Mouse (Mus musculus): ENCODE data around the gene Foxp1.

Gene Foxp1

DNA sequence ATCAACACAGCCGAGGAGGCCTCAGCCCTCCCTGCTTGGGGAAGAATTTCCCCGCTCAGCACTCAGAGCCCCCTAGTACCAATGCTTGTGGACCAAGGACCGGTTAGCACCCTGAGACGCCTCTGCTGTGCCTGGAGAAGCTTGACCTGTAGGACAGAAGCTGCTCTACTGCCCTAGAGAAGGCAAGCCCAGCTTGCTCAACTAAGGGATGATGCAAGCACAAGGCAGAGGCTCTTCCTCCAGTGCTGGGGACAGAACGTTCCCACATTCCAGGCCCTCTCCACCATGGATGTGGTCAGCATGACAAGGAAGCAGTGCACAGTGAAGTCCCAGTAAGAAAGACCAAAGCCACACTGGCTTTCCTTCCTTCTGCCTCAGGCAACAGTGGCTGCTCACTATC lies 347.1 kb downstream of the Foxp1 start:
- DNase-seq (ENCODE audit: low read depth) = no peak

DNA sequence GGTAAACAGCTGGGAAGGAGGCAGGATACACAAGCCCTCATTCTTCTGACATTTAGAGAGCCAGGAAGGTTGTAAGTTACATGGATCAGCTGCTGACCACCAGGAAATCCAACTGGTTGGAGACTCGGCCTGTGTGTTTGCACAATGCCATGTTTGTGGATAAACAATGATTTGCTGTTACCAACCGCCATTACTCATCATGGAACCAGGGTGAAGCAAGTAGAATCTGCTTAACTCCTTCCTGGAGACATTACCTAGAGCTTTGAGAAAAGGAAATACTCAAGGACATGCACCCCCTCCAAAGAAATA lies 348.7 kb downstream of the Foxp1 start:
- no peak for DNase-seq (ENCODE audit: low read depth)

DNA sequence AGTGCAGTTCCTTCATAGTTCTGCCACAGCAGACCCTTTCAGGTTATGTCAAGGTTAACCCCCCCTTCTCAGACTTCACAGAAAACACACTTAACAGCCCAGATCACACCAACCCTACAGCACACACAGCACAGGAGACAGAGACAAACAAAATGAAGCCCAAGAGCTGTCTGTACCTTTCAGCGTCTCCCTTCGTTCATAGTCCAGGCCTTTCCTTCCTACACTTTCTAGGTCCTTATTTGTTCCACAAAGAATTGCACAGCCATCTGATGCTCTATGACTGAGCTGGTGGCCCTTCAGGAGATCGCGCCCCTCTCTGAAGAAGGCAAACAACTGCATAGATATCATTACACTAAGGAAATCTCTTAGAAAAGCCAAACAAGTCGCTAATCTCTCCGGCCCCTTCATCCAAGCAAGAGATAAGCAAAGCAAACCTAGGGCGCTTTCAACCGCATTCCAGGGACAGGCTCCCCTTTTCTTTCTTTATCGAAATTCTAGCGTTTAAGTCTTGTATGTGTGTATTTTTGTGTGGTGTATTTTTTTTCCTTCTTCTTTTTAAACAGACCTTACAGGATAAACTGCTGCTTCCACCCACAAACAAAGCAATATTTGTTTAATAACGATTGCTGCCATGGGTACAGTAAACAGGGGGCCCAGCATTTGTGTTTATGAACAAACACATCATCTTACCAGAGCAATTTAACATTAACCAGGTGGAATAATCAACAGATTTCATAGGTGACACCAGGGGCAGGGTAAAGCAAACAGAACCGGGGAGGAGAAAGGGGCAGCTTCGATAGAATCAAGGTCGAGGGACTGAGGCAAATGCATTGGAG lies 349.2 kb downstream of the Foxp1 start:
- DNase-seq (ENCODE audit: low read depth) = no peak

DNA sequence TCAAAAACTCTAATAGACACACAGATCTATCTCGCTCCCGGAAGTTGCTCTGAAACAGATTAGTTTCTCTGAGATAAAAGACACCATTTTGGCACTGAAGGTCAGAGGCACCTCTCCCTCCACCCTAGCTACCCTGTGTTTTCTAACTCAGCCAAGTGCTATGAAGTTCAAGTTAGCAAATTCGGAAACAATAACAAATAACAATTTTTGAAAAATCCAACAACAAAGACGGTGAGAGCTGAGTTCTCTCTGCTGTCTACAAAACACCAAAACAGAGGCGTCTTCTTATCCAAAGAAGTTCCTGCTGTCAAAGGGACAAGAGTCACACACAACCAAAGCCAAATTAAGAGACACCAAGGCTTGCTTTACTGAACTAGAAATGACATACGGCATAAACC lies 349.9 kb downstream of the Foxp1 start:
- no peak for DNase-seq (ENCODE audit: low read depth)

DNA sequence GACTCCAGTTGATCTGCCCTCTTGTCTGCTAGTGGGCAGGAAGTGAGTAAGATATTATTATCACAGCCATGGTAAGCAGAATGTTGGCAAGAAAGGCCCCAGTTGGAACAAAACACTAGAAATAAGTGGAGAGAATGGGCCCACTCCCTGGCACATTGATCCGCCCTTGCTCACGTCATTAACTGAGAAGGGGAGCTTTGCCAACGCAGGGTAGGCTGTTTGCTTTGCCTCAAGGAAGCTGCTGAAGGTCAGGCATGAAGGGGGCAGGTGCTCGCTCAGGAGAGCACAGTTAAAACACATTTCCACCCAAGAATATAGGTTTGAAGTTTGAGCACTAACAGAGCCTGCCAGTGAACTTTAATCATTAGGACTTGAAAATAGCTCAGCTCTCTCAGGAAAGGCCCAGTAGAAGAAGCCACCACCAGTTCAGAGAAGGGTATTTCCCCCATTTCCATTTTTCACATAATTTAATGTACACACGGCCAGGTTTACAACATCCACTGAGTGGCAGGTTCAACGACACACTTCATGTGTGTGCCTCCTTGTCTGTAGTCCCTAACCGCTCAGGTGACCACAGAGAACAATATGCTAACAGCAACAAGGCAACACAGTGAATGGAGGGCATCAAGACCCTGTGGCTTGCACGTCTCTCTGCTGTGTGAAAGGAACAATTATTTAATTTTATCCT lies 350.5 kb downstream of the Foxp1 start:
- peak; percentile 66 for DNase-seq (ENCODE audit: low read depth)

DNA sequence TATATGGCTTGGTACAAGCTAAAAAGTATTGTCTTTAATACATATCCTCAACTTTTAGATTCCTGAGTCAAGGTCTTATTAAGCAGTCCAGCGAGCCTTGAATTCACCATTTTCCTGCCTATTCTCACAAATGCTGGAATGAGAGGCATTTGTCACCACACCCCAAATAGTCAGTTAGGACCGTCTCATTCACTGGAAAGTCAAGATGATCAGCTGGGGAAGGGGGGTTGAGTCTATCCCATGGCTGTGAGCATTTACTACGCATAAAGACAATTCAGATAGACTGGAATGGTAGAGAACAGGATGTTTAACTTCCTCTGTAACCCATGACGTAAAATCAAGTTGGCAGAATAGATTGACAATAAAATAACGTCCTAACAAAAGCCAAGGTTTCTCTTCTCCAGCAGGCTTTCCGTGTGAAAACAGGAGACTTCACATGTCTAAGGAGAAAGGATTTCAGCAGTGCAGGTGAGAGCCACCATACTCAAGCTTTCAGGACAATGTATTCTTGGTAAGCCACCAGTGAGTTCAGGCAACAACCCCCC lies 351.2 kb downstream of the Foxp1 start:
- DNase-seq (ENCODE audit: low read depth) = no peak

DNA sequence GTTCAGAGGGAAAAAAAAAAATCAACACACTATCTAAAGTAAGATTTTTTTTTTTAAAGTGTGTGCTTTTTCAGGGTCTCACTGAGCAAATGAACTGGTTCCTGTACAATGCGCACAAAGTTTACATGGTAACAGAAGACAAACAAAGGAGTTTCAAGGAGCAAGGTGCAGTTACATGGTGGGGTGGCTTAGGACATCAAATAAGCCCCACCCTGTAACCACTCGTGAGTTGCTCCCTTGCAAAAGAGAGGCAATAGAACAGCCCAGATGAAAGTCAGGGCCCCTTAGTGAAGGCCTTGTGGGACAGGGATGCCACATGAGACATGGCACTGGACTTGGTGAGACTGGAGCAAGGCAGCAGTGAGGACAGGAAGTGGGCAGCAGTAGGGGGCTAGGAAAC lies 353.8 kb downstream of the Foxp1 start:
- DNase-seq (ENCODE audit: low read depth) = no peak

DNA sequence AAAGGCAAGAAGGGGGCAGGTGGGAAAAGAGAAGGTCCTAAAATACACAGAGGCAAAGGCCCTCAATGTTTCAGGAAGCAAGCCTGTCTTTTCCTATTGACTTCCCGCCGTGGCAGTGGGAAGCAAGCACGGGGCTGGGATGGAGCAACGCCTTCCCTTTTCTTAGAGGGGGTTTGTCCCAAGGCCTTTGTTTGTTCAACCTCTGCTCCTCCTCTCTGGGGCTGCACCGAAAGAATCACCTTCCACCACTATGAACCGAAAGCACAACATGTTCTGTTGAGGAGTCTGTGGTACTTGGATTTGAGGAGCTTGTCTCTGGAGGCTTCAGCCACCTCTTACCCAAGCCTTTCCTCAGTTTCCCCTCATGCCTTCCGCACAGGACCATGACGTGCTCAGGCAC lies 355.5 kb downstream of the Foxp1 start:
- DNase-seq (ENCODE audit: low read depth) = no peak

DNA sequence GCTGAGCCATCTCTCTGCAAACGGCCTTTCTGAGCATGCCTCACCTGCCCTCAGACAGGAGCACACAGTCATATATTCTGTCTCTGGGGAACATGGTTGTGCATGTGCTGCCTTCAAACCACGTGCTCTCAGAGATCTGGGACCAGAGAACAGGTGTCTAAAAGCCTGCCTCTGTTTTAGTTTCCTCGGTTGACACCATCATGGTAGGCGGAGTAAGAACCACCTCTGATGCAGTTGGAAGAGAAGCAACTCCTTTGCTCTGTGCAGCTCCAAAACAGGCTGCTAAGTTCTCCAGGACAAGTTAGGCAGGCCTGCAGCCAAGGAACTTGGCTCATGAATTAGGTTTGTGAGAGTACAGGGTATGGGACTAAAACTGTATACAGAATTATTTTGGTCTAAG lies 356.4 kb downstream of the Foxp1 start:
- DNase-seq (ENCODE audit: low read depth) = no peak

DNA sequence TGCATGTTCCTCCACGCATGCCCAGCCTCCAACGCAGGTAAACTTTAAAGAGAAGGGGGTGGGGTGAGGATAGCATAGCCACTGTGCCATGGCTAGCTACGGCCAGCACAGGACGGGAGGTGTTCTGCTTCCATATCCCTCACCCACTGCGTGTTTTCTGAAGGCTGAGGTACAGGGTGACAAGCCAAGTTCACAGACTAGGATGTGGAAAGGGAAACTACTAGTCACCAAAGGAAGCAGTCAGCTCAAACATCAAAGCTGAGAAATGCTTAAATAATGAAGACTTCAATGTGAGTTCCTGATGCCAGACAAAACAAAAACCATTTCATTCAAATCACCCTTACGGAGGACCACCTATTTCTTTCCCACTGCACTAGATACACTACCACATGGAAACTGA lies 357.8 kb downstream of the Foxp1 start:
- no peak for DNase-seq (ENCODE audit: low read depth)

DNA sequence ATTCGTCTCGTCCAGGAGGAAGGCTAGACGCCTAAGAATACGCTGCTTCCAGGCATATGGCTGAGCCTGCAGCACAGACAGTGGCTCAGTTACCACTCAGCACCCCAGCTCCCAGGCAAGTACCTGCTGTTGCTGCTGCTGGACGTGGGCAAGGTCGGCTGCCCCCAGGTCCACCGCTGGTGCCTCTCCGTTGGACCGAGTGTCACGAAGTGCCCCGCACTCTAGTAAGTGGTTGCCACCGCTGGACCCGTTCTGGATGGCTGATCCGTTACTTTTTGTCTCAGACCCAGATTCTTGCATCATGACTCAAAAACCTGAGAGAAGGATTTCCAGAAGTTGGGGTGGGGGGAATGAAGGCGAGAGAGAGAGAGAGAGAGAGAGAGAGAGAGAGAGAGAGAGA lies 359.8 kb downstream of the Foxp1 start:
- no peak for DNase-seq (ENCODE audit: low read depth)

DNA sequence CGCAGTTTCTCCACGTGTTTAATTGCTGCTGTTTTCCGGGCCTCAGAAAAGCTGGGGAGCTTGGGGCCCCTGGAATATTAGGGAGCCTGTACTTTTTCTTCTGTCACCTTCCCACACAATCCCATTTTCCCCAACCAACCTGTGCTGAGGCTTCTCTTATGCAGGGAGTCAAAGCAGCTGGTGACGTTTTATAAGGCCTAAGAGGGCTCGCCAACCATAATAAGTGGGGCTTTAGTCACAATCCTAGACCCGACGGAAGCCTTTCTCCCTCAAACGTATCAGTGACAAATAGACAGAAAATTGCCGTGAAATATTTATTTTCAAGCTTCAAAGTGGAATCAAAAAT lies 362.2 kb downstream of the Foxp1 start:
- DNase-seq (ENCODE audit: low read depth) = no peak

DNA sequence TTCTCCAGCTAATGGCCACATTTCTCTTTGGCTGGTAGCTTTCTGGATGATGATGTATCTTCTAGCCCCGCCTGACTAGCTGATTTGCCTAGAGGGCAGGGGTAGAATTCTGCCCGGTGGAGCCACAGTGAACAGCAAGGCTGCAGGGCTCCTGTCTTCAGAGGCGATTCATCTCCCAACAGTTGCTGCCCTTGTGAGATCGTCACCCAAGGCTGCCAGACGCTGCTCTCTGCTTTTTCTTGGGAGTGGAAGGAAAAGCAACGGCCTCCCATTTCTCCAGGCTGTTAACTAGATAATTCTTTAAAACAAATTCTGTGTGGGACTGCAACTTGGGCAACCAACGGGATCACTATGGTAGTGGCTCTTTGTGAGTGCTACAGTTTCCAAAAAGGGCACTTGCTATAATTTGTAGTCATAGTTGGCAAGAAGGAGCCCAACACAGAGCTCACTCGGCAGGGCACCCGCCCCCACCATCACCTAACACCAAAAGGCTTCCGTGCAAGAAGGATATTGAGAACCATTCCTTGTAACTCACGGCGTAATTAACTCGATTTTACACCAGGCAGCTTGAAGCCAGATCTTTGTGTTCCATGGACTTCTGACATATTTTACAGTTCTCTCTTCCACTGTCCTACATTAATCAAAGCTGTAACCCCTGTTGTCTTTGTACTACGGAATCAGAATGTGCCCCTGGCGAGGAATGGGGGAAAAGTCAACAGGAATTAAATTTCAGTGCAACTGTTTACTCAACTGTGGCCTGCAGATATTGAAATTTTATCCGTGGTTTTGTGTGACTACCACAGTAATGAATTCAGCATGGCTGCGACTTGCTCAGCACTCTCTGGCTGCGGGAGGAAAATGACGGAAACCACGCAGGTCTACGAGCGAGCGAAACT lies 362.8 kb downstream of the Foxp1 start:
- DNase-seq (ENCODE audit: low read depth) = no peak

DNA sequence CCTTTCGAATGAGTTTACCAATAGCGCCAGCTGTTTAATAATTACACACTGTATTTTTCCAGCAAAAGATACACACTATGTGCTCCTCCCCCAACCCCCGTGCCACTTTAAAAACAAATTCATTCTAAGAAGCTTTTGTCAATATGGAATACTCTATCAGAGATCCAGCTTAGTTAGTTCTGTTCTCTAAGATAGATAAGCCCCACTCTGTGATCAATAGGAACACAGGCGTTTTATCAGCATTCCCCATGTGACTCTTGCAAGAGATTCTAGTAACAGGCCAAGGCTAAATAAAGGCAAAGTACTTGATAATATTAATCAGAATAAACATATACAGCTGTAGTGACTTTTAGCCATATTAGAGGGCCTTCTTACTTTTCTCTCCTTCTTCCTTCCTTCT lies 368.8 kb downstream of the Foxp1 start:
- no peak for DNase-seq (ENCODE audit: low read depth)

DNA sequence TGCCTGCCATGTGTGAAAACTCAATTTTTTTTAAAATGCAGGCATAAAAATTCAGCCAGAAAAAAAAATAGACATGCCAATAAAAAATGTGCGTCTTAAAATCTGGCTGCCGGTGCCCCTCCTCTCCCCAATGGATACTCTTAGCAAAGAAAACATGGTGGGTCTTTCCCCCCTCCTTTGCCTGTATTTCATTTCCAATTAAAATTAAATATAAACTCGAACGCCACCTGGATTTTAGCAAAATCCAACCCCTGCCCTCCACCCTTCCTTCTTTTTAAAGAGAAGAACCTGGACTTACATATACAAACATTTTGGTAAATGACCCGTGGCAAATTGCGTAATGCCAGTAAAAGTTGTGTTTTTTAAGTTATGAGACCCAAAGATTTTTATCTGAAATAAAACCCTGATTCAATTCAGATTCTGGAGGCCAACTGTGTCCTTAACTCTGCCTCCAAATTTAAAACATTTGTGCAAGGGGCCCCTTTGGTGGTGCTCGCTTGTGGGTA lies 376.1 kb downstream of the Foxp1 start:
- DNase-seq (ENCODE audit: low read depth) = no peak

DNA sequence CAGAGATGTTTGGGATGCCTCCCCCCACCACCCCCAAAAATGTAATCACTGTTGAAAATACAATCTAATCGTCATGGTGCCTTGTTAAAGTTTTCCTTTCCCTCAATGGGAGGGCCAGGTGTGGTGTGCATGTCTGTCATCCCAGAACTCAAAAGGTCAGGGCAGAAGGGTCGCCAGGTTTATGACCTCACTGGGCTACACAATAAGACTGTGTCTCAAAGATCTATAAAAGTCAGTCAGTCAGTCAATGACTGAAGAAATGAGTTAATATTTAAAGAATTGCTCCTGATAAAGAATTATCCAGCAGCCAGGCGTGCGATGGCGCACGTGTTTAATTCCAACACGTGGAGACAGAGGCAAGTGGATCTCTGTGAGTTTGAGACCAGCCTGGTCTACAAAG lies 377.5 kb downstream of the Foxp1 start:
- DNase-seq (ENCODE audit: low read depth) = no peak

DNA sequence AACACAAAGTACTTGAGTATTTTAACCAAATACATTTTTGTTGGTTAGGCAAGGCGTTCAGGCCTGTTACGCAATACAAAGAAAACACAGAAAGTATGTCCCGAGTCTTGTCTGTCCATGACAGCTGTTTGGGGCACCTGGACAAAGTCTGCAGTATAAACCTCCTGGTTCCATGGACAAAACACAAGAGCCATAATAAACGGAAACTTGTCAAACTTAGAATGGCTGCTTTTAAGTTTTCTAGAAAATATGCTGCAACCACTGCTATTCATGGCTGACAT lies 378.8 kb downstream of the Foxp1 start:
- DNase-seq (ENCODE audit: low read depth) = no peak

DNA sequence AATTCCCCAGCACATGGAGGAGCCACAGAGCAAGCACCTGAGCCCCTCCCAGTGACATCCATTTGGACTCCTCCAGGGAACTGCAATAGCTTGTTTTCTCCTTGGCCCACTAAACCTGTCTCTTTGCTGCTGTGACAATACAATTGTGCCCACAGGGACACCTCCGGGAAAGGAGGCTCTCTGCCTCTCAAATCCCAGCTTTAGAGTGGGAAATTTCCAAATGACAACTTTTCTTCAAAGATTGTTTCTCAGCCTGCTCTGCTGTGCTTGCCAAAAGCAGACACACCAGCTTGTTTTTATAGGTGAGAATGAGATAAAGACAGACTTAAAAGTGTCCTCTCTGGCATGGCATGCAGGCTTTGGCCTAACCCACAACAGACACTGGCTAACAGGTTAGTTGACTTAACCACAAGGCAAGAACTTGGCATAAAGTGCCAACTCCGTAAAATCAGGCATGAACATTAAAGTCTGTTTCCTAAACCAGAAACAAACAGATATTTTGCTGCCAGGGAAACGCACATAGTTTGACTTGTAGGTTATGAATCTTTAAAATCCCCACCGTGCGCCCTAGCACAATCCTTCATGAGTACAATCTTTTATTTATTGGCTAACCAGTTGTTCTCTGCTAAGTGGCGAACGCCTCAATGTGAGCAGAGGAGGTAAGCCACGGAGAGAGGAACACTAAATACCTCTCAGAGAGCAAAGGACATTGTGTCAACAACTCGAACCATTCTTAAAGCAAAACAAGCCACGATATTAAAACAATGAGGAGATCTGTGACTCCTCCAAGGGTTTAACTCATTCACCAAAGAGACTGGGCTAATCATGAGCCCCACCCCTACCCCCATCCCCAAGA lies 379.4 kb downstream of the Foxp1 start:
- DNase-seq (ENCODE audit: low read depth) = no peak

DNA sequence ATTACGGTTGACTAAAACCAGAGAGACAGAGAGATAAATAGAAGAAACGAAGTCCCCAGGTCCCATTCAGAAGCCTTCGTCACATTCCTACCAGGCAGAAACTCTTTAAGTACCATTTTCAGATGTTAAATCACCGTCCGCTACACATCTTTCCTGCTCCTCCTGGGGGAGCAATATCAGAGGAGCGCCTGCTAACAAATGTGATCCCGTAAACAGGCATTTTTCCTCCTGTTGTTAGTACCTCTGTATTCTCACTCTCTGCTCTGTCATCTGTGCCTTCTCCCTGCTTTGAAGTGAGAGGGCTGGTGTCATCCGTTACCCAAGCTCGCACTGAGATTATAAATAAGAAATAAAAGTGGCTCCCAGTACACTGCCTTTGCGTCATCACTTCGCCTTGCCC lies 384.5 kb downstream of the Foxp1 start:
- no peak for DNase-seq (ENCODE audit: low read depth)

DNA sequence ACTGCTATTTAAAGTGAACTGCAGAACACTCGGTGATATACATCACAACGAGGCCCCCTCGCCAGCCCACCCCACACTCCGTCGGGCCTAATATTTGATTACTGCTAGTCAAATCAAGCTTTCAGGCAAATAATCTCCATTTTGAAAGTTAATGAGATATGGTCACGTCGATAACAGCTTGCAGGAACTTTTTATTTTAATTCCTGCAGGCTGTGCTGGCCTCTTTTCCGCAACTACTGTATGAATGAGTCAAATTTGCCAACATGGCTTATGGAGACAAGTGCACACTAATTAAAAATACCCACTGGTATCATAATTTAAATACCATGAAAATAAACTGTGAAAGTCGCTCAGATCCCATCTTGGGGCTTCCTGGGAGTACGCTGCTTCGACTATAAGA lies 385.4 kb downstream of the Foxp1 start:
- no peak for DNase-seq (ENCODE audit: low read depth)

DNA sequence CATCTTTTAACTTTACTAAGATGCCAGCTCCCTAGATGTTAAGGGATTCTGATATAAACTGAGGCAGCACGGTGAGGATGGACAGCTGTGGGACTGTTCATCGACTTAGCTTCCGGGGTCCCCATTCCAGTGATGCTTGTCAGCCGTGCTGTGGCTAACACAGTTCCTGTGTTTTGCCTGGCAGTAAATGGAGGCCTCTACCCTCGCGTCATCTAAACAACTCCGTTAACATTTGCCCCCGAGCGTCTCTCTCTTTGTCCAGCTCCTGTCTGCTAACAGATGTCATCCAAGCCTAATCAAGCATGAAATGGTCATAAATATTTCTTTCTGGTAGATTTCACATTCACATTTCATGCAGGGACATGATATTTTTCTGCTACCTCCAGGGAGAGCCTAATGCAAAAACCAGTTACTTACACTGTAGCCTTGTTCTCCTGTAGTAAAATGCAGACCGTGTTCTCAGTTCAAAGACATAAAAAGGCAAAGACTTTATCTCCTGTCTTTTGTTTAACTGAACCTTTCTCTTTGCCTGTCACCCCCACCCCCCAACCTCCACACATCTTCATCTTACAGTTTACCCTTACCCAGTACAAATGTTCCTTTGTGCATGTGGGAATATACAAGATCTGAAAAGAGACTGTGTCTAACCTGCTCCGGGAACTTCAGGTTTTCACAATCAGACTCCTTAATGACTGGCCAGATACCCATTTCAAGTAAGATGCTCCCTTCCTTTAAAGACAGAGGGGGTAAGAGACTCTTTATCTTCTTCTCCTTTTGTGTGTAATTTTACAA lies 386.4 kb downstream of the Foxp1 start:
- DNase-seq (ENCODE audit: low read depth) = no peak
